Mouse (Mus musculus) urinary bladder, postnatal 0 days (tissue): ENCODE measurements around the gene Acbd6. TPM values are rescaled to one million over a fixed set of nuclear protein-coding genes. Genes with fewer than 3 reads are reported as not detected.

Source experiments
- polyA plus RNA-seq: library from polyadenylated mRNA; unstranded; fragments of >200 nt; fragmentation: Nextera tagmentation; extraction: Ambion mirVana; gene quantifications from 2 replicates; pipeline ENCODE4 v1.2.1, GENCODE M21; 2015

The Acbd6 gene
- 86.9 and 95.2 TPM in 2 replicates for polyA plus RNA-seq

DNA sequence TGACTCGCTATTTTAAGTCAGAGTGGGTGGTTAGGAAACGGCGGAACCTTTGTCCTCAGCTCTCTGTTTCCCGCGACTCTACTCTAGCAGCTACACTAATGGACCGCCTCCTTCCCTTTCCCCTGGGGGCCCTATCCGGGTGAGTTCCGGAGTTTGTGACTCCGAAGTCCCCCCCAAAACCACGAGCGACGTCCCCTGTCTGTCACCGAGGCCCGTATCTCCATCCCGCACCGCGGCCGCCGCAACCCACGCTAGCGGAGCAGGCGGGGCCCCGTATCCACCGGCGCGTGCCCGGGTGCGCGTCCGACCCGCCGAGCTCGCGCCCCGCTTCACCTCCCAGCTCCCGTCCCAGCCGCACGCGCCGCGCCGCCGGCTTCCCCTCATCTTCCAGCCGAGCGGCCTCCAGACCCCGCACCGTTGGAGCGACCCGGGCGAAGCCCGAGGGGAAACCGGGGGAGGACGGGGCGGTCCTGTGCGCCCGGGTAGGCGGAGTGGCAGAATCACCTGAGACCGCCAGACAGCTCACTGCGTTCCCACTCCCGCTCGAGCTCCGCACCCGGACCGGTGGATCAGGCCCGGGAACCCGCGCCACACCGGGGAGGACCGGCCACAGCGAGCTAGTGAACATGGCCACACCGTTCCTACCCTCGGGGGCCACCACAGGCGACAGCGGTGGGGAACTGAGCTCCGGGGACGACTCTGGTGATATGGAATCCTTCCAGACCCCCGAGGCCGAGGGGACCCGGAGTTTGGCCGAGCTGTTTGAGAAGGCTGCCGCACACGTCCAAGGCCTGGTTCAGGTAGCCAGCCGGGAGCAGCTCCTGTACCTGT is at the start of gene Acbd6:
Gene Acbd6, plus strand, starts transcription at position 109 of the 831 bp plus-strand sequence.

Other genes with a start within 250 kb of the Acbd6 start
- gene Xpr1, start 140.7 kb upstream of the Acbd6 start, polyA plus RNA-seq: 4.5 and 4.9 TPM in 2 replicates
- gene Lhx4, start 193.6 kb downstream of the Acbd6 start, polyA plus RNA-seq: not detected in 2 replicates